ENCODE assay signal across 9 mouse cellular contexts in the genomic region with DNA sequence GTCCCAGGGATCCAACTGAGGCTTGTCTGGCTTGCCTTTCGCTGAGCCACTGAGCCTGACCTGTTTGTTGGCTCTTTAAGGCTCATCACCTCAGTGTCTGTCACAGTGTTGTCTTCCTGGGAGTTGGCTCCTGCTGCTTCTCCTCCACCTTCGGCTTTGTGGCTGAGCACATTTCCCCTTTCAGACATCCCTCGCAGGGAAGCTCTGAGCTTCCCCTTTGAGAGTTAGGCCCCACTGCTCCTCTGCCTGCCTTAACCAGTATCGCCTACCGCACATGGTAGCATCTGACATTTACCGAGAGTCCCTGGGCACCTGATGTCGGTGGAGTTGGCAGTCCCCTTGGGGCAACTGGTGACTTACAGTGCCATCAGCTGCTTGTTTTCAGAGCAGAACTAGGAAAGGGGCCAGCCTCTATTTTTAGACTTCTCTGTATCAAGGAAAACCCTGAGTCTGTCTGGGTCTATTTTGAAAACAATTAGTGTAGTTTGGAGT. TPM values are rescaled to one million over a fixed set of nuclear protein-coding genes. Genes with fewer than 3 reads are reported as not detected.
DNase-seq lines count a peak whose midpoint lies in the region; ATAC-seq and TF ChIP-seq lines count a peak whose summit lies in the region.
"Had no signal": no experiment of that assay in that cellular context is flagged by ENCODE, and none has a peak within 500 bp of the region (broad histone marks: within the 10 kb centered on the region; RNA-seq: fewer than 3 reads in every experiment).

No protein-coding gene starts in this region.

- H3K4me3 ChIP-seq in neural tube, embryonic 15.5 days (replicated peaks) = no peak overlapping the region
- no peak overlapping the region for H3K4me3 ChIP-seq in kidney, adult 2 months (ENCODE audit: insufficient read depth, low read depth, low read length)

- H3K4me2 ChIP-seq in neural tube, embryonic 15.5 days = no peak overlapping the region

- WGBS in neural tube, embryonic 15.5 days = 54% methylated on average over 7 of the region's 7 CpGs
- WGBS in kidney, adult 2 months = 66% methylated on average over 7 of the region's 7 CpGs

- no peak for TF ChIP-seq POLR2A in kidney, adult 2 months (IDR thresholded peaks at IDR 0.05; ENCODE audit: low read depth, low read length)

- intact Hi-C loops in heart, postnatal 14 days (cut with DNase I) = no loop called here

- peak; percentile 66 to 74 for DNase-seq in B cell, adult 2 months
- DNase-seq in R1 (ENCODE audit: low read depth, low spot score) = peak; percentile 83
- peak; percentile 76 to 84 for DNase-seq in gastrocnemius, adult 8-10 months (ENCODE audit: low spot score in 2 of 2)
- DNase-seq in heart, postnatal 14 days = peak; percentile 46 to 74
- DNase-seq in retina, postnatal 1 day = no peak
- no peak for DNase-seq in adrenal gland, postnatal 14 days
- no peak for DNase-seq in kidney, adult 2 months

- no peak for TF ChIP-seq CTCF in kidney, adult 2 months (conservative IDR thresholded peaks at IDR 0.05; ENCODE audit: insufficient read depth, insufficient read length, low read depth, low read length)

- H3K36me3 ChIP-seq in neural tube, embryonic 15.5 days = no peaks in the 10 kb centered on the region
- H3K36me3 ChIP-seq in kidney, adult 2 months (ENCODE audit: control insufficient read depth, insufficient read depth, low read length) = no peaks in the 10 kb centered on the region

- H3K9me3 ChIP-seq in neural tube, embryonic 15.5 days (replicated peaks) = no peaks in the 10 kb centered on the region

- H3K4me1 ChIP-seq in neural tube, embryonic 15.5 days = peaks cover 17% of the 10 kb centered on the region
- 0 out of 2 replicates have a peak, but pooled peaks cover 4% of the 10 kb centered on the region for H3K4me1 ChIP-seq in kidney, adult 2 months (ENCODE audit: control insufficient read depth, insufficient read depth, low read length)

- peaks cover 3% of the 10 kb centered on the region; the same call in 1 of the 2 replicates for H3K27me3 ChIP-seq in neural tube, embryonic 15.5 days (replicated peaks)
- no peaks in the 10 kb centered on the region for H3K27me3 ChIP-seq in kidney, adult 2 months (replicated peaks; ENCODE audit: control insufficient read depth, insufficient read depth, low read length)

- no peak overlapping the region for H3K27ac ChIP-seq in neural tube, embryonic 15.5 days (replicated peaks)
- no peak overlapping the region for H3K27ac ChIP-seq in kidney, adult 2 months (ENCODE audit: insufficient read depth, low read depth, low read length)
- H3K27ac ChIP-seq: hindbrain, postnatal 0 days had no signal

- H3K9ac ChIP-seq in neural tube, embryonic 15.5 days (replicated peaks) = no peak overlapping the region

- ATAC-seq in neural tube, embryonic 15.5 days (ENCODE audit: low FRiP score) = no peak
- ATAC-seq: hindbrain, postnatal 0 days had no signal

RNA-seq across cellular contexts. Expression of a gene that starts 2.4 kb away (rescaled TPM):
- 10 to 100 TPM; 35.8 to 50.4 (median 44.8) TPM for total RNA-seq in gastrocnemius, adult 8-10 months (2022)
- total RNA-seq in heart, postnatal 14 days (2021) = 10 to 100 TPM; 23.7 to 26.0 TPM
- polyA plus RNA-seq in neural tube, embryonic 15.5 days (2015; fragmentation: Nextera tagmentation; extraction: Ambion mirVana) = 2.9 and 21.3 TPM in 2 replicates
- total RNA-seq in adrenal gland, postnatal 14 days (2021) = 7.5 and 8.0 TPM in 2 replicates
- polyA plus RNA-seq in kidney, adult 2 months (2012; rRNA removed) = 2.3 and 3.2 TPM in 2 replicates

Comparison
In these comparisons a context has a peak if more than half of its experiments do, and no peak if none do; other contexts are left out.
1. DNase-seq: peak in B cell, adult 2 months (2 of 2), R1 (single experiment), gastrocnemius, adult 8-10 months (2 of 2) and heart, postnatal 14 days (2 of 2); none in retina, postnatal 1 day (single experiment), adrenal gland, postnatal 14 days (single experiment) and kidney, adult 2 months (single experiment).